Comparison of ENCODE assay signal across 23 mouse cellular contexts in the genomic region with DNA sequence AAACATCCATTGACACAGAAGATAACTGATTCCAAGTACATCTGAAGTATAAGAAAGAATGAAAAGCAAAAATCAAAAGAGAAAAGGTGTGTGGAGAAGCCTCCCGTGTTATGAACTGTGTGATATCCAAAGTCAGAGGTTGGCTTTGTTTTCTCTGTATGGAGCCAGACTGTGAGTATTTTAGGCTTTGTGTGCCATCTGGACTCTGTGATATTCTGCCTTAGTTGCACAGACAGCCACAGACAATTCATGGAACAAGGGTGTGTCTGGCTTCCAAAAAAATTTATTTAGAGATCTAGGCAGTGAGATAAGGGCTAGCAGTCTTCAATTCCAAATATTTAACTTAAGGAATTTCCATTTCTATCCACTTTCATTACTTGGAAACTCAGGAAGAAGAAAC.
A peak's percentile ranks its signal among the peaks of the same experiment; 100 is the strongest.
DNase-seq lines count a peak whose midpoint lies in the region; ATAC-seq lines count a peak whose summit lies in the region.
"Had no signal": no experiment of that assay in that cellular context is flagged by ENCODE, and none has a peak within 500 bp of the region (broad histone marks: within the 10 kb centered on the region; RNA-seq: fewer than 3 reads in every experiment).

No protein-coding gene starts in this region.

- no peaks in the 10 kb centered on the region for H3K9me3 ChIP-seq in heart, embryonic 10.5 days
- H3K9me3 ChIP-seq: hindbrain, embryonic 12.5 days; limb, embryonic 12.5 days; liver, embryonic 15.5 days; midbrain, embryonic 12.5 days had no signal

- peak; percentile 13 for DNase-seq in layer of hippocampus, adult 11-12 months (ENCODE audit: low spot score)
- no peak for DNase-seq in layer of hippocampus, adult 9-10 months (ENCODE audit: low spot score)
- DNase-seq in cerebellum, adult 11-12 months = peak; percentile 57
- DNase-seq in cerebellum, adult 9-10 months = peak; percentile 85
- DNase-seq in telencephalon, adult 2 months (ENCODE audit: low read depth, low spot score) = peak; percentile 38
- DNase-seq in heart, embryonic 10.5 days (ENCODE audit: low spot score) = no peak
- DNase-seq: adrenal gland, postnatal 14 days; gastrocnemius, postnatal 25 days; heart, adult 11 months; heart, postnatal 36 days; kidney, adult 9 months; kidney, postnatal 14 days; lung, embryonic 14.5 days; thymus, postnatal 14 days had no signal

- no peaks in the 10 kb centered on the region for H3K4me1 ChIP-seq in heart, embryonic 10.5 days
- H3K4me1 ChIP-seq: hindbrain, embryonic 12.5 days; limb, embryonic 12.5 days; liver, embryonic 15.5 days; midbrain, embryonic 12.5 days had no signal

- no peaks in the 10 kb centered on the region for H3K27me3 ChIP-seq in heart, embryonic 10.5 days (ENCODE audit: insufficient read depth, poor library complexity, severe bottlenecking)
- H3K27me3 ChIP-seq: hindbrain, embryonic 12.5 days; limb, embryonic 12.5 days; liver, embryonic 15.5 days; midbrain, embryonic 12.5 days had no signal

- WGBS in heart, embryonic 10.5 days = 74% methylated on average over 1 of the region's 1 CpGs

- H3K27ac ChIP-seq in heart, embryonic 10.5 days = no peak overlapping the region
- H3K27ac ChIP-seq: hindbrain, embryonic 12.5 days; hindbrain, postnatal 0 days; limb, embryonic 12.5 days; liver, embryonic 15.5 days; midbrain, embryonic 12.5 days had no signal

- H3K36me3 ChIP-seq in heart, embryonic 10.5 days = no peaks in the 10 kb centered on the region
- H3K36me3 ChIP-seq: hindbrain, embryonic 12.5 days; limb, embryonic 12.5 days; liver, embryonic 15.5 days; midbrain, embryonic 12.5 days had no signal

- no peak overlapping the region for H3K4me3 ChIP-seq in heart, embryonic 10.5 days
- H3K4me3 ChIP-seq: erythroblast, embryonic 14.5 days; hindbrain, embryonic 12.5 days; limb, embryonic 12.5 days; liver, embryonic 15.5 days; midbrain, embryonic 12.5 days had no signal

- ATAC-seq in megakaryocyte-erythroid progenitor cell, adult 5-6 weeks (replicated peaks; ENCODE audit: low FRiP score, low TSS enrichment, poor library complexity, severe bottlenecking) = no peak
- ATAC-seq: CD4-positive, CD25-positive, alpha-beta regulatory T cell, adult 4 months; hindbrain, postnatal 0 days; intestine, embryonic 16.5 days had no signal

Comparison
In these comparisons a context has a peak if more than half of its experiments do, and no peak if none do; other contexts are left out.
1. DNase-seq: peak in layer of hippocampus, adult 11-12 months (single experiment), cerebellum, adult 11-12 months (single experiment), cerebellum, adult 9-10 months (single experiment) and telencephalon, adult 2 months (single experiment); none in layer of hippocampus, adult 9-10 months (single experiment) and heart, embryonic 10.5 days (single experiment).